Mouse (Mus musculus) heart, postnatal 0 days (tissue): ENCODE measurements around the gene Rapgef1.

Experiments used
- CTCF ChIP-seq: IDR thresholded peaks from 2 replicates; pipeline ENCODE4 v1.5.1; 2016; ENCODE audit warnings: antibody characterized with exemption, control low read depth, low read depth
- EP300 ChIP-seq: IDR thresholded peaks from 2 replicates; pipeline ENCODE4 v1.6.1; 2016; ENCODE audit warnings: antibody characterized with exemption, low read depth

DNA sequence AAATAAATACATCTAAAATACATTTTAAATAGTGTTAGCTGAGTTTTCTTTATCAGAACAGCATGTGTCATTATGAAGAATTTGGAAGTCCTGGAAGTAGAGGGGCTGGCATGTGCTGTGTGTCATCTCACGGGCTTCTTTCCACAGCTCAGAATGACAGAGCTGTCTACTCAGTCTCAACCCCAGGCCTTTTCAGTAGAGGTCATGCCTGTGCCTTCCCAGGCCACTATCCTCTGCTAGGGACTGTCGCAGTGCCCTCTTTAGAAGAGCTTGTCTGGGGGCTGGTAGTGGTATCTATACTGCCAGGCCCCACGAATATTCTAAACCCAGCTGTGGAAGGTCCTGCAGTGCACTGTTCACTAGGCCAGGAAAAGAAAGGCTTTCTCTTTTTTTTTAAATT is 2.1 kb downstream of the Rapgef1 start:
- no peak for TF ChIP-seq CTCF
- TF ChIP-seq EP300 = no peak
